Mouse (Mus musculus): ENCODE measurements around the gene Gm49318. TPM values are rescaled to one million over a fixed set of nuclear protein-coding genes. Genes with fewer than 3 reads are reported as not detected.
A peak's percentile ranks its signal among the peaks of the same experiment; 100 is the strongest.

Gm49318 gene
- polyA plus RNA-seq, 1 experiment from 2014 or later = not detected

DNA sequence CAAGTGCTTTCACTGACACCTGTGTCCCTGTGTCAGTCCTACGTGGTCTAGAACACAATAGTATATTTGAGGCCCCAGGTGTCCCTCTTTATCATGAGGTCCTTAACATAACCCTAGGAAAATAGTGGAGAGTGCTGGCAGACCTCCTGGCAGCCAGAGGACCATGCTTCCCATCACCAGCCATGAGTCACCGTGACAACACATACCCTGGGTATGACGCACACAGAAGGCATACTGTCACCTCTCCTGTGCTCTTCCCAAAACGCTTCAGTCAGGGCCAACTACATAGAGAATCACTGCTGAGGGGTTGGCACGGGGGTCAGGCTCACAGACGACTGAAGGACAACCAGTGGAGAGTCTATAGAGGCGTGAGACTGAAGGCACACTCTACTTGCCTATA lies 18.9 kb upstream of the Gm49318 start:
- TF ChIP-seq CTCF (IDR thresholded peaks at IDR 0.05) (no peak), EP300 (IDR thresholded peaks at IDR 0.05) (no peak)
- no peaks in the 10 kb centered on the region for H3K36me3 ChIP-seq (ENCODE audit: insufficient read depth, low read length)
- H3K9ac ChIP-seq (replicated peaks; ENCODE audit: low read depth) = no peak overlapping the region
- H3K4me2 ChIP-seq (replicated peaks; ENCODE audit: low read depth, low read length) = no peak overlapping the region
- H3K4me1 ChIP-seq (ENCODE audit: insufficient read depth, low read depth, low read length) = no peaks in the 10 kb centered on the region
- no peak overlapping the region for H3K27ac ChIP-seq (ENCODE audit: low read length)
- ATAC-seq (no peak), DNase-seq (ENCODE audit: low spot score) (no peak)
- WGBS = 73% methylated on average over 7 of the region's 7 CpGs
- no peaks in the 10 kb centered on the region for H3K9me3 ChIP-seq (ENCODE audit: low read length)
- no peak overlapping the region for H3K4me3 ChIP-seq (ENCODE audit: low read depth, low read length)
- H3K27me3 ChIP-seq (replicated peaks; ENCODE audit: insufficient read depth, low read length) = 0 out of 2 replicates have a peak, but pooled peaks cover under 1% of the 10 kb centered on the region

DNA sequence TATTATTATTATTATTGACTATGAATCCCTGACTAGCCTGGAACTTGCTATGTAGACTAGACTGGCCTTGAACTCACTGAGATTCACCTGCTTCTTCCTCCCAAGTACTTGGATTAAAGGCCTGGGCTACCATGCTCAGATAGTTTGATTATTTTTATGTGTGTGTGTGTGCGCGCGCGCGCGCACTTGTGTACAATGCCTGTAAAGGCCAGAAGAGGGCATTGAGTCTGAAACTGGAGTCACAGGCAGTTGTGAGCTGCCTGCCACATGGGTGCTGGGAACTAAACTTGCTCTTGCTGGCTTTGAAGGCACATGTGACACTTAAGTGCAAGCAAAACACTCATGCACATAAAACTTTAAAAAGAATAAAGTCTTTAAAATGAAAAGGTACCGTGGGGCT lies 18.2 kb upstream of the Gm49318 start:
- Histone ChIP-seq H3K4me3 (ENCODE audit: low read depth, low read length) (no peak overlapping the region), H3K9me3 (ENCODE audit: low read length) (no peaks in the 10 kb centered on the region), H3K4me1 (ENCODE audit: insufficient read depth, low read depth, low read length) (no peaks in the 10 kb centered on the region), H3K9ac (replicated peaks; ENCODE audit: low read depth) (no peak overlapping the region), H3K27me3 (replicated peaks; ENCODE audit: insufficient read depth, low read length) (no peaks in the 10 kb centered on the region), H3K36me3 (ENCODE audit: insufficient read depth, low read length) (no peaks in the 10 kb centered on the region), H3K27ac (ENCODE audit: low read length) (no peak overlapping the region), H3K4me2 (replicated peaks; ENCODE audit: low read depth, low read length) (no peak overlapping the region)
- WGBS = 97% methylated on average over 7 of the region's 7 CpGs
- ATAC-seq (no peak), DNase-seq (ENCODE audit: low spot score) (no peak)
- TF ChIP-seq CTCF (IDR thresholded peaks at IDR 0.05) = no peak
- TF ChIP-seq EP300 (IDR thresholded peaks at IDR 0.05) = no peak

DNA sequence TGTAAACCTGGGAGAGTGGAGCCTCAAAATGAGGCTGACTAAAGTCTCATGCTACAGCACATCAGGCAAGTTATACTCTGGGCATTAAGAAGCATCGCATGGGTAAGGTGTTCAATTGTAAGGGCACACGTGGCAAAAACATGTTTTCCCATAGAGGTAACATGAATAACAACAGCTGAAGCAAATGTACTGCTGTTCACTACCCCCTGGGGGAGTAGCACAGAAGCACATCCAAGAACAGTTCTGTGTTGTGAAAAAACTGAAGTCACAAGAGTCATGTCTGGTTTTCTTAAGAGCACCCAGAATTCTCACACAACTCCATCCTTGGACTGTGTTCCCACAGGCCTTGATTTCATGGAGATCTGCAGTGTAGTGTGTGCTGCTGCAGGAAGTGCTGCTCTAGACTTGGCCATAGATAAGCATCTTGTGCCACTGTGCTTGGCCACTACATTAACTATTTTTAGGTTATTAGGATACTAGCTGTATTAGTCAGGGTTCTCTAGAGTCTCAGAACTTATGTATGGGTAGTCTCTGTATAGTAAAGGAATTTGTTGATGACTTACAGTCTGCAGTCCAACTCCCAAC lies 16.1 kb upstream of the Gm49318 start:
- WGBS = 76% methylated on average over 2 of the region's 2 CpGs
- Histone ChIP-seq H3K36me3 (ENCODE audit: insufficient read depth, low read length) (no peaks in the 10 kb centered on the region), H3K9me3 (ENCODE audit: low read length) (no peaks in the 10 kb centered on the region), H3K27me3 (replicated peaks; ENCODE audit: insufficient read depth, low read length) (no peaks in the 10 kb centered on the region), H3K27ac (ENCODE audit: low read length) (no peak overlapping the region), H3K4me3 (ENCODE audit: low read depth, low read length) (no peak overlapping the region), H3K4me2 (replicated peaks; ENCODE audit: low read depth, low read length) (no peak overlapping the region), H3K4me1 (ENCODE audit: insufficient read depth, low read depth, low read length) (no peaks in the 10 kb centered on the region), H3K9ac (replicated peaks; ENCODE audit: low read depth) (no peak overlapping the region)
- DNase-seq (ENCODE audit: low spot score) (no peak), ATAC-seq (no peak)
- TF ChIP-seq EP300 (IDR thresholded peaks at IDR 0.05) (no peak), CTCF (IDR thresholded peaks at IDR 0.05) (no peak)

DNA sequence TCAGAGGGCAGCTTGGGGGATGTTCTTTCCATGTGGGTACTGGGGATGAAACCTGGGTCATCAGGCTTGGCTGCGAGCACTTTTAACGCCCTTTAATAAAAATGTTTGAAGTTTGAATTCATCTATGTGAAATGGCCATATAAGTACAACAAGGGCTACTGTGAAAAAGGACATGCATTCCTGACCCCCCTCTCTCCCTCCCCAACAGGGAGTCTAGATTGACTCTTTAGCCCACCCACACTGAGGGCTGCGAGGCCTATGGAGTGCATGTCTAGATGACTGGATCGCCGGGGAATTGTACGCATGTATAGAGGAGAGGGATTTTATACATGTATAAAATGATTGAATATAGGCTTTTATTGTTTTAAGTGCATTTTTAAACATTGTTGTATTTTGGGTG lies 15.0 kb upstream of the Gm49318 start:
- no peaks in the 10 kb centered on the region for H3K36me3 ChIP-seq (ENCODE audit: insufficient read depth, low read length)
- TF ChIP-seq CTCF (IDR thresholded peaks at IDR 0.05) (no peak), EP300 (IDR thresholded peaks at IDR 0.05) (no peak)
- no peaks in the 10 kb centered on the region for H3K4me1 ChIP-seq (ENCODE audit: insufficient read depth, low read depth, low read length)
- peak overlapping the region; percentile 68 for H3K9ac ChIP-seq (replicated peaks; ENCODE audit: low read depth)
- 43% methylated on average over 6 of the region's 6 CpGs for WGBS
- H3K4me2 ChIP-seq (replicated peaks; ENCODE audit: low read depth, low read length) = peak overlapping the region; percentile 78
- H3K9me3 ChIP-seq (ENCODE audit: low read length) = no peaks in the 10 kb centered on the region
- peak; percentile 45 for DNase-seq (ENCODE audit: low spot score)
- H3K27ac ChIP-seq (ENCODE audit: low read length) = peak overlapping the region; percentile 78
- no peaks in the 10 kb centered on the region for H3K27me3 ChIP-seq (replicated peaks; ENCODE audit: insufficient read depth, low read length)
- ATAC-seq = no peak; the same call in 1 of the 2 replicates
- peak overlapping the region; percentile 75; the same call in 1 of the 2 replicates for H3K4me3 ChIP-seq (ENCODE audit: low read depth, low read length)

DNA sequence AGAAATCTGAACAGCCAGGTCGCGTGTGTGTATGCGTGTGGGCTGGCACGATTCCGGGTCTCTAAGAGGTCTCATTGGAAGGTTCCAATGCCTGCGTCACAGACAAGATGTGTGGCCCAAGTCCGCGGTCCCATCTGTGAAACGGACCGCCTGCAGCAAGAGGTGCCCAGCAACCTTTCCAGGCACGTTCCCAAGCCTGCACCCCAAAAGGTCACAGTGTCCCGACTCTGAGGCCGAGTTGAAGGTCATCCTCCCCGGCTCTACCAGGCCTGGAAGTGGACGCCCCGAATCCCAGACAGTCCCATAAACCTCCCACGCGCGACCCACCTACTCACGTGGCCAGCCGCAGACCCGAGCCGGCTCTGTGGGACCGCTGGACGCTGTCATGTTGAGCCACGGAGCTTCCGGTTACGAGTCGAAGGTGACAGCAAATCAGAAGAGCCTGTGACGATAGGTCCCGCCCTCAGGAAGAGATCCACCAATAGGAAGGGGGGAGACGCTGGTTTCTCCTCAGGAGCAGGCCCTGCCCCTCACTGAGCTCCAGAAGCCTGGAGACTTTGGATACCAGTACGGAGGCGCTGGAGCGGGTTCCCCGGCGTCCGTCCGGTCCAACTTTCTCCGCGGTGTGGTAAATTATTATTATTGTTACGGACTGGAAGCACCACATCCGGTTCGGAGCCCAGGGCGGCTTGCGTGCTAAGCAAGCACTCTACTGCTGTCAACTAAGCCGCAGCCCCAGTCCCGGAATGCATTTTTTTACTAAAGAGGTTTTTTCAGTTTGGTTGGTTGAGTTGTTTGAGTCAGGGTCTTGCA lies 14.2 kb upstream of the Gm49318 start, which contains the start of gene Ecsit:
Ecsit (minus strand) TSS at position 417 of the 813 bp plus-strand sequence.
- H3K9ac ChIP-seq (replicated peaks; ENCODE audit: low read depth) = peak within 1 kb of the TSS; percentile 68
- DNase-seq (ENCODE audit: low spot score) (peak; percentile 99), ATAC-seq (peak; percentile 99)
- H3K4me2 ChIP-seq (replicated peaks; ENCODE audit: low read depth, low read length) = peak within 1 kb of the TSS; percentile 78
- H3K36me3 ChIP-seq (ENCODE audit: insufficient read depth, low read length) = no peaks in the 10 kb centered on the region
- H3K27me3 ChIP-seq (replicated peaks; ENCODE audit: insufficient read depth, low read length) = no peaks in the 10 kb centered on the region
- WGBS = under 1% methylated on average over 48 of the region's 48 CpGs
- H3K27ac ChIP-seq (ENCODE audit: low read length) = peak within 1 kb of the TSS; percentile 78
- H3K4me3 ChIP-seq (ENCODE audit: low read depth, low read length) = peak within 1 kb of the TSS; percentile 75
- TF ChIP-seq EP300 (IDR thresholded peaks at IDR 0.05) (no peak), CTCF (IDR thresholded peaks at IDR 0.05) (no peak)
- no peaks in the 10 kb centered on the region for H3K9me3 ChIP-seq (ENCODE audit: low read length)
- no peaks in the 10 kb centered on the region for H3K4me1 ChIP-seq (ENCODE audit: insufficient read depth, low read depth, low read length)

DNA sequence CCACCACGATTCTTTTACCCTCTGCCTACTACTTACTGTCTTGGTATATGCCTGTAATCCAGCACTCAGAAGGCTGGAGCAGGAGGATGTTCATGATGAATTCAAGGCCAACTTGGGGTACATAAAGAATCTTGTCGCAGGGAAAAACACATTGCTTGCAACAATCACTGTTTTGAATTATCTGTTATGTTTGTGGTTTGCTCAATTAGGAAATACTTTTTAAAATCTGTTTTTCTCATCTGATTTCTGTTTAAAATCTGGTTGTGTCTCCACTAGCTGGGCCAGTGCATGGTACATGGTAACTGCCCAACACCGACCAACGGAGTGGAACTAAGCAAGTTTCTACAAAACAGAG lies 13.6 kb upstream of the Gm49318 start:
- ATAC-seq (no peak), DNase-seq (ENCODE audit: low spot score) (no peak)
- no peaks in the 10 kb centered on the region for H3K27me3 ChIP-seq (replicated peaks; ENCODE audit: insufficient read depth, low read length)
- peak overlapping the region; percentile 75 for H3K4me3 ChIP-seq (ENCODE audit: low read depth, low read length)
- peak overlapping the region; percentile 68 for H3K9ac ChIP-seq (replicated peaks; ENCODE audit: low read depth)
- TF ChIP-seq CTCF (IDR thresholded peaks at IDR 0.05) = no peak
- no peak for TF ChIP-seq EP300 (IDR thresholded peaks at IDR 0.05)
- H3K9me3 ChIP-seq (ENCODE audit: low read length) = no peaks in the 10 kb centered on the region
- 27% methylated on average over 4 of the region's 4 CpGs for WGBS
- no peaks in the 10 kb centered on the region for H3K4me1 ChIP-seq (ENCODE audit: insufficient read depth, low read depth, low read length)
- H3K27ac ChIP-seq (ENCODE audit: low read length) = no peak overlapping the region
- peak overlapping the region; percentile 78 for H3K4me2 ChIP-seq (replicated peaks; ENCODE audit: low read depth, low read length)
- H3K36me3 ChIP-seq (ENCODE audit: insufficient read depth, low read length) = no peaks in the 10 kb centered on the region

All from lung, postnatal 0 days (tissue).